Mouse (Mus musculus) G1E (cell line): Measurements from ENCODE around the gene Fkbp8. TPM values are rescaled to one million over a fixed set of nuclear protein-coding genes. Genes with fewer than 3 reads are reported as not detected.

Experiments
- ATAC-seq: 2 replicates; pipeline ENCODE4 v1.8.0; 2016; ENCODE audit warnings: mild to moderate bottlenecking; ENCODE audit not compliant: insufficient number of reproducible peaks, poor library complexity, low FRiP score, severe bottlenecking; ENCODE audit errors: extremely low read depth
- DNase-seq: peaks from one replicate; pipeline ENCODE4 v3.0.0; 2012; ENCODE audit warnings: low spot score
- H3K27me3 ChIP-seq: 2 replicates; pipeline ENCODE4 v1.6.1; 2012; ENCODE audit warnings: mild to moderate bottlenecking, low read length, inconsistent platforms; ENCODE audit not compliant: insufficient read depth
- H3K36me3 ChIP-seq: replicated peaks from 2 replicates; pipeline ENCODE3; 2012; ENCODE audit warnings: mild to moderate bottlenecking, inconsistent platforms
- H3K4me1 ChIP-seq: 2 replicates; pipeline ENCODE4 v1.6.1; 2012; ENCODE audit warnings: low read depth, low read length, inconsistent platforms, mixed read lengths; ENCODE audit not compliant: insufficient read depth
- H3K4me3 ChIP-seq: 2 replicates; pipeline ENCODE4 v1.5.1; 2012; ENCODE audit warnings: low read depth, mild to moderate bottlenecking, inconsistent platforms, low read length, moderate library complexity, mixed read lengths
- H3K9me3 ChIP-seq: replicated peaks from 2 replicates; pipeline ENCODE4 v1.6.1; 2012; ENCODE audit warnings: inconsistent platforms
- CTCF ChIP-seq: IDR thresholded peaks from 2 replicates; pipeline ENCODE4 v1.5.1; 2012; ENCODE audit warnings: low read depth, low read length, inconsistent platforms, mixed read lengths
- GATA1 ChIP-seq: IDR thresholded peaks from 2 replicates; pipeline ENCODE4 v1.6.1; 2012; ENCODE audit warnings: borderline replicate concordance, low read length, inconsistent platforms, mixed read lengths
- GATA2 ChIP-seq: IDR thresholded peaks from 2 replicates; pipeline ENCODE4 v1.6.1; 2012; ENCODE audit warnings: low read depth, low read length, inconsistent platforms, borderline replicate concordance
- POLR2AphosphoS5 ChIP-seq: IDR thresholded peaks from 2 replicates; pipeline ENCODE4 v1.6.1; 2012; ENCODE audit warnings: low read depth, low read length, inconsistent platforms; ENCODE audit not compliant: insufficient replicate concordance
- TAL1 ChIP-seq: conservative IDR thresholded peaks from 2 replicates; pipeline ENCODE4 v1.6.1; 2012; ENCODE audit warnings: low read depth, low read length, inconsistent platforms, mixed read lengths
- polyA plus RNA-seq: library from polyadenylated mRNA; stranded (reverse); fragments of >175 nt; gene quantifications from 2 replicates; pipeline ENCODE4 v1.2.3, GENCODE M21; 2012
- total RNA-seq, 2 experiments: library from RNA; stranded (forward) in 1 of 2; stranded (reverse) in 1 of 2; fragments of 200-1000 nt in 1 of 2; fragments of >200 nt in 1 of 2; fragmentation: Nextera tagmentation in 1 of 2; gene quantifications; 2 replicates each; pipeline ENCODE4 v1.2.3; 2014 to 2017

The Fkbp8 gene
- total and polyA plus RNA-seq, 3 experiments = 206 to 939 (median 232) TPM

- Histone ChIP-seq H3K27me3 (no peaks in the 10 kb centered on the region), H3K4me3 (no peak overlapping the region), H3K4me1 (peaks cover 63% of the 10 kb centered on the region), H3K9me3 (no peaks in the 10 kb centered on the region), H3K36me3 (peaks cover 84% of the 10 kb centered on the region)
- no peak for TF ChIP-seq GATA2
- TF ChIP-seq TAL1 = no peak
- TF ChIP-seq GATA1 = no peak
- TF ChIP-seq CTCF = no peak
- no peak for TF ChIP-seq POLR2AphosphoS5
- DNase-seq (no peak), ATAC-seq (no peak)
Observed at GRCm38 (mm10) chr8:70547762-70548161, 20.2 kb downstream of the Fkbp8 start.

GRCm38 (mm10) chr8:70549412-70550184 lies 22.1 kb downstream of the Fkbp8 start:
- TF ChIP-seq CTCF (no peak), POLR2AphosphoS5 (no peak), GATA1 (no peak), TAL1 (no peak), GATA2 (no peak)
- H3K27me3 ChIP-seq = no peaks in the 10 kb centered on the region
- H3K4me3 ChIP-seq = no peak overlapping the region
- DNase-seq (no peak), ATAC-seq (no peak)
- peaks cover 82% of the 10 kb centered on the region for H3K36me3 ChIP-seq
- H3K9me3 ChIP-seq = no peaks in the 10 kb centered on the region
- H3K4me1 ChIP-seq = peaks cover 58% of the 10 kb centered on the region

- Histone ChIP-seq H3K4me3 (no peak overlapping the region), H3K27me3 (no peaks in the 10 kb centered on the region), H3K9me3 (no peaks in the 10 kb centered on the region), H3K4me1 (peaks cover 48% of the 10 kb centered on the region), H3K36me3 (peaks cover 81% of the 10 kb centered on the region)
- ATAC-seq (no peak), DNase-seq (no peak)
- no peak for TF ChIP-seq TAL1
- TF ChIP-seq GATA1 = no peak
- no peak for TF ChIP-seq CTCF
- TF ChIP-seq POLR2AphosphoS5 = no peak
- TF ChIP-seq GATA2 = no peak
Observed at GRCm38 (mm10) chr8:70551558-70552161, 24.1 kb downstream of the Fkbp8 start.

GRCm38 (mm10) chr8:70552836-70553235 lies 25.3 kb downstream of the Fkbp8 start:
- no peak for DNase-seq
- Histone ChIP-seq H3K36me3 (peaks cover 84% of the 10 kb centered on the region), H3K4me1 (peaks cover 46% of the 10 kb centered on the region), H3K27me3 (no peaks in the 10 kb centered on the region), H3K4me3 (no peak overlapping the region), H3K9me3 (no peaks in the 10 kb centered on the region)
- ATAC-seq = no peak
- TF ChIP-seq CTCF = no peak
- no peak for TF ChIP-seq GATA2
- TF ChIP-seq GATA1 = no peak
- no peak for TF ChIP-seq POLR2AphosphoS5
- no peak for TF ChIP-seq TAL1

- H3K9me3 ChIP-seq = no peaks in the 10 kb centered on the region
- H3K4me3 ChIP-seq = no peak overlapping the region
- ATAC-seq (no peak), DNase-seq (no peak)
- peaks cover 46% of the 10 kb centered on the region for H3K4me1 ChIP-seq
- no peak for TF ChIP-seq GATA2
- TF ChIP-seq POLR2AphosphoS5 = no peak
- TF ChIP-seq GATA1 = no peak
- no peak for TF ChIP-seq CTCF
- TF ChIP-seq TAL1 = no peak
- H3K27me3 ChIP-seq = no peaks in the 10 kb centered on the region
- H3K36me3 ChIP-seq = peaks cover 84% of the 10 kb centered on the region
Observed at GRCm38 (mm10) chr8:70553740-70554139, 26.2 kb downstream of the Fkbp8 start.

GRCm38 (mm10) chr8:70555079-70555747 lies 27.7 kb downstream of the Fkbp8 start:
- TF ChIP-seq POLR2AphosphoS5 (no peak), CTCF (no peak), GATA2 (no peak), TAL1 (no peak), GATA1 (no peak)
- DNase-seq = no peak
- Histone ChIP-seq H3K4me3 (no peak overlapping the region), H3K9me3 (no peaks in the 10 kb centered on the region), H3K36me3 (peaks cover 90% of the 10 kb centered on the region), H3K4me1 (peaks cover 51% of the 10 kb centered on the region), H3K27me3 (no peaks in the 10 kb centered on the region)
- ATAC-seq = no peak
